Mouse (Mus musculus): ENCODE measurements at regions not wholly inside any gene's neighbourhood (a gene's known extent, or its start where the extent isn't known, plus 50 kb on each side); places are given as distances from the start of the nearest gene placed in this dataset.

- no peak for TF ChIP-seq CTCF (IDR thresholded peaks at IDR 0.05; ENCODE audit: low read depth, low read length)
- no peak for TF ChIP-seq POLR2A (IDR thresholded peaks at IDR 0.05; ENCODE audit: extremely low read depth, insufficient read depth, low read length)
Observed at GRCm38 (mm10) chr16:29871395-29871794, 192.8 kb upstream of the Hes1 start.
